Mouse (Mus musculus): ENCODE measurements around the gene Pknox2. TPM values are rescaled to one million over a fixed set of nuclear protein-coding genes. Genes with fewer than 3 reads are reported as not detected.
A peak's percentile ranks its signal among the peaks of the same experiment; 100 is the strongest.

Pknox2 gene
- polyA plus RNA-seq, 1 experiment from 2014 or later: 34.3 TPM

DNA sequence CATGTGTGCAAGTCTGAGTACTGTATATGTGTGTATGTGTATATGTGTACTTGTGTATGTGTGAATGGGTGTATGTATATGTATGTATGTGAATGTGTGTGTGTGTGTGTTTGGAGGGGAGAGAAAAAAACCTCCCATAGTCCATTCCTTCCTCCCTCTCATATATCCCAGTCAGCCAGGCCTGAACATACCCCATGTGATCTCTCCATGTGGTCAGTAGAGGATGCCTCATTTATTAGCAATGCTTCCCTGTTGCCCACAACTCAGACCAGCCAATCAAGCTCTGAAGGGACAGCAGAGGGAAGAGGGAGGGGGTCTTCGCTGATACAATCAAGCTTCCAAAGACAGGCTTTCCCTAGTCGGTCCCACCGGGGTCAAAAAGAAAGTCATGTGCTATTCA lies 47.6 kb downstream of the Pknox2 start:
- H3K4me2 ChIP-seq (ENCODE audit: low read length): no peak overlapping the region
- H3K36me3 ChIP-seq (ENCODE audit: control insufficient read depth, insufficient read depth, low read length): no peaks in the 10 kb centered on the region
- no peaks in the 10 kb centered on the region for H3K9me3 ChIP-seq (replicated peaks; ENCODE audit: control insufficient read depth, low read length, poor library complexity, severe bottlenecking)
- H3K27ac ChIP-seq (ENCODE audit: low read length): no peak overlapping the region
- ATAC-seq: no peak
- H3K9ac ChIP-seq (ENCODE audit: low read depth, low read length): no peak overlapping the region
- H3K27me3 ChIP-seq (ENCODE audit: control insufficient read depth, insufficient read depth, low read depth, low read length): no peaks in the 10 kb centered on the region
- H3K4me1 ChIP-seq (ENCODE audit: control insufficient read depth, insufficient read depth, low read length): peaks cover 11% of the 10 kb centered on the region
- 33% methylated on average over 3 of the region's 3 CpGs for WGBS
- no peak overlapping the region for H3K4me3 ChIP-seq (ENCODE audit: low read depth, low read length)

DNA sequence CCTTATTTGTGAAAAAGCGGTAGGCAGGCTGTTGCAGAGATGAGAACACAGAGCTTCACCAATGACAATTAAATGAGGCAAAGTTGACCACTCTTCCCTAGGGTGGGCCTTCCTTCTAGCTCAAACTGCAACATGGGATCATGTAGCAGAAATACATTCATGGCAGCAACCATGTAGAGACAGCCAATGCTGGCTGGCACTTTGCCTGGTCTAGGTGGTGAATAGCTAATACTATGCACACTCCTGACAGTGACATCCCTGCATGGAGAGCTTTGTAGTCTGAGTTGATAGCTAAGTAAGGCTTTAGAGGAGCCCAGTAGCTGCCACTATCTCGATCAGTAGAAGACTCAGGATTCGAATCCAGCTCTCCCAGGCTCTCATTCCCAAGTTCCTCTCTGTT lies 48.6 kb downstream of the Pknox2 start:
- WGBS: 95% methylated on average over 3 of the region's 3 CpGs
- no peak for ATAC-seq
- H3K9ac ChIP-seq (ENCODE audit: low read depth, low read length): no peak overlapping the region

DNA sequence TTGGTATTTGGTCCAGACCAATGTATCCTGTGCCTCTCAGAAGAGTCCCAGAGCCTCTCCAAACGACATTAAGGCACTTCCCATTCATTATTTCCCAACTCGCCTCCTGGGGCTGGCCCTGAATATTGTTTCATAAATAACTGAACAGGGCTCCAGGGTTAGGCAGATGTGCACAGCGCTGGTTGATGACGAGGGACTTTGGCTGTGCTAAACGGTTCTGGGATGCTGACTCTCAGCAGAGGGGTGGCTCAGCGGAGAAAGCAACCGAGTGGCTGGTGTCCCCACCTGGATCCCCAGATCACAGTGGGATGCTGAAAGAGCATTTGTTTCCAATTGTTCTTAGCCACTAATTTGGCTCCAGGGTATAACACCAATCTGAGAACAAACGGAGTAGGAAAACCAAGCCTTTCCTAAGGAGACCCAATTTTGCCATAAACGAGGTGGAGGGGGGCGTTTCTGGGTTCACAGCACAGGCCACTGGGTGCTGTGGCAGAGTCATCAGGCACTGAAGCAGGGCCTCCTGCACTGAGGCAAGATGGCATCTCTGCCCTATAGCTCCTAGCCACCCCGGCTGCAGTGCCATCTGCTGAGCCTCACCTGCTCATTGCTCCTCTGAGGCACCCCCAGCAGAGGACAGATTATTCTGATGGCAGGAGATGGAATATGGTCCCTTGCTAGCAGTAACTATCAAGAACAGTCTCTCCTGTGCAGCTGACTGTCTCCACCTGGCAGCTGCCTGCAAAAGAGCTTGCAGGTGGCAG lies 52.8 kb downstream of the Pknox2 start:
- peaks cover 10% of the 10 kb centered on the region for H3K4me1 ChIP-seq (ENCODE audit: control insufficient read depth, insufficient read depth, low read length)
- H3K4me2 ChIP-seq (ENCODE audit: low read length): no peak overlapping the region
- no peaks in the 10 kb centered on the region for H3K9me3 ChIP-seq (replicated peaks; ENCODE audit: control insufficient read depth, low read length, poor library complexity, severe bottlenecking)
- no peak for ATAC-seq
- no peak overlapping the region for H3K4me3 ChIP-seq (ENCODE audit: low read depth, low read length)
- no peak overlapping the region for H3K27ac ChIP-seq (ENCODE audit: low read length)
- WGBS: 33% methylated on average over 11 of the region's 11 CpGs
- no peaks in the 10 kb centered on the region for H3K36me3 ChIP-seq (ENCODE audit: control insufficient read depth, insufficient read depth, low read length)
- H3K9ac ChIP-seq (ENCODE audit: low read depth, low read length): peak overlapping the region; percentile 31; the same call in 1 of the 2 replicates
- no peaks in the 10 kb centered on the region for H3K27me3 ChIP-seq (ENCODE audit: control insufficient read depth, insufficient read depth, low read depth, low read length)

More for the DNA sequence above, 48.6 kb downstream of the Pknox2 start:
- no peak overlapping the region for H3K4me3 ChIP-seq (ENCODE audit: low read depth, low read length)
- no peak overlapping the region for H3K27ac ChIP-seq (ENCODE audit: low read length)
- H3K9me3 ChIP-seq (replicated peaks; ENCODE audit: control insufficient read depth, low read length, poor library complexity, severe bottlenecking): no peaks in the 10 kb centered on the region
- peaks cover 10% of the 10 kb centered on the region for H3K4me1 ChIP-seq (ENCODE audit: control insufficient read depth, insufficient read depth, low read length)
- no peaks in the 10 kb centered on the region for H3K36me3 ChIP-seq (ENCODE audit: control insufficient read depth, insufficient read depth, low read length)
- no peaks in the 10 kb centered on the region for H3K27me3 ChIP-seq (ENCODE audit: control insufficient read depth, insufficient read depth, low read depth, low read length)
- H3K4me2 ChIP-seq (ENCODE audit: low read length): no peak overlapping the region

DNA sequence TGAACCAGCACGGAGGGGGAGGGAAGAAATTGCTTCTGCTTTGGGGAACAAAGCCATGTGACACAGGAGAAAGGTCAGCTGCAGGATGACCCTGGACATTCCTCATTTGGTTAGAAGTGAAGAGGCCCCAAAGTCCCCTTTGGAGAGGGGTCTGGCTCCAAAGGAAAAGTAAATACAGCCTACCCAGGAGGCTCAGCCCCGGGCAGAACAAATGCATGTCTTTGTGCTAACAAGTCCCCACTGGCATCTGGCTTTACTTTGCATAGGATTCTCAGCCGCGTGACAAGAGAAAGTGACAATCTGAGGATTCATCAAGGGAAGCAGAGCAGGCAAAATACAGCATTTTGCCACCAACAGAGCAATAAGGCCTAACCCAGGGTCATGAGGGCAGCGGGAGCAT lies 54.1 kb downstream of the Pknox2 start:
- Histone ChIP-seq H3K27ac (ENCODE audit: low read length) (no peak overlapping the region), H3K4me1 (ENCODE audit: control insufficient read depth, insufficient read depth, low read length) (peaks cover 10% of the 10 kb centered on the region), H3K9ac (ENCODE audit: low read depth, low read length) (no peak overlapping the region), H3K9me3 (replicated peaks; ENCODE audit: control insufficient read depth, low read length, poor library complexity, severe bottlenecking) (no peaks in the 10 kb centered on the region), H3K4me2 (ENCODE audit: low read length) (no peak overlapping the region), H3K36me3 (ENCODE audit: control insufficient read depth, insufficient read depth, low read length) (no peaks in the 10 kb centered on the region), H3K27me3 (ENCODE audit: control insufficient read depth, insufficient read depth, low read depth, low read length) (no peaks in the 10 kb centered on the region), H3K4me3 (ENCODE audit: low read depth, low read length) (no peak overlapping the region)
- WGBS: 6% methylated on average over 5 of the region's 5 CpGs
- no peak for ATAC-seq

DNA sequence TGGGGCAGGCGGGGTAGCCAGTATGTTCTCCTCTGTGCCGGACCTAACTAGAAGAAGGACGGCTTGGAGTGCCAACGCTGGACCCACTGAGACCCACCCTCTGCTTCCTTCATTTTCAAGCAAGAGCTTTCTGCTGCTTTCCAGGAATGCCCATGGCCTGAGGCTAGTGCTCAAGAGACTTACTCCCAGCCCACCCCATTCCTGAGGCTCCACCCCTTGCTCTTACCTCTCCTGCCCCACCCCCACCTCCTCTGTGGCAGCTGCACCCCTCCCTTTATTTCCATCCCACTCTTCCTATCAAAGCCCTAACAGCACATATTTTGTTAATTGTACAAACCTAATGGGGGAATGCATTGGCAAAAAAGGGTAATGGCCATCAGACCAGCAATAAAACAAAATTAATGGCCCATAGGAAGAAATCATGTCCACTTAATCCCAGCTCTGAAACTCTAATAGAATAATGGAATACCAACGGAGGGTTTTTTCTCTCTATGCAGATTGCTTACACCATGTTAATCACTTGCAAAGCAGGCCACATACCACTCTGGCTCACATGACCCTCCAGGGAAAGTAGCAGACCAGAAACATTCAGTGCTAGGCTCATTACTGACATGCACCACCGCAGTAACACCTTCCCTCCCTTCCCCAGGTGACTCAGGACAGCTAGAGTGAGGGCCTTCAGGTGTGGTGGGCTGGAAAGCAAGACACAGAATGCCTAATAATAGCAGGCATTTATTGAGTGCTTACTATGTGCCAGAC lies 57.1 kb downstream of the Pknox2 start:
- Histone ChIP-seq H3K4me2 (ENCODE audit: low read length) (no peak overlapping the region), H3K4me3 (ENCODE audit: low read depth, low read length) (no peak overlapping the region), H3K9me3 (replicated peaks; ENCODE audit: control insufficient read depth, low read length, poor library complexity, severe bottlenecking) (no peaks in the 10 kb centered on the region), H3K27me3 (ENCODE audit: control insufficient read depth, insufficient read depth, low read depth, low read length) (no peaks in the 10 kb centered on the region), H3K36me3 (ENCODE audit: control insufficient read depth, insufficient read depth, low read length) (no peaks in the 10 kb centered on the region), H3K9ac (ENCODE audit: low read depth, low read length) (no peak overlapping the region), H3K4me1 (ENCODE audit: control insufficient read depth, insufficient read depth, low read length) (peaks cover 10% of the 10 kb centered on the region), H3K27ac (ENCODE audit: low read length) (no peak overlapping the region)
- no peak for ATAC-seq
- WGBS: 32% methylated on average over 6 of the region's 6 CpGs

DNA sequence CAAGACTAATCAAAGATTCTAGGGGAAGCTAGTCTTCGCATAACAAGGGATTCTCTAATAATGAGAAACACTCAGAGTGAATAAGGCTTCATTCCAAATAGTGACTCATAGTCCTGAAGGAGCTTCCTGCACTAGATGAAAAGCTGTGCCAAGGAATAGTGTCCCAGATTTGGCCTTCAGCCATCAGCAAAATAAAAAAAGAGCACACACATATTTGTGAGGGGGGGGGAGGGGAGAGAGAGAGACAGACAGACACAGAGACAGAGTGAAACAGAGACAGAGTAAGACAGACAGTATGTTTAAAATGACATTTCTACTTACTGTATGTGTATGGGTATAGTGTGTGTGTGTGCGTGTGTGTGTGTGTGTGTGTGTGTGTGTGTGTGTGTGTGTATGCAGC lies 61.8 kb downstream of the Pknox2 start:
- Histone ChIP-seq H3K9ac (ENCODE audit: low read depth, low read length) (no peak overlapping the region), H3K4me3 (ENCODE audit: low read depth, low read length) (no peak overlapping the region), H3K27ac (ENCODE audit: low read length) (no peak overlapping the region), H3K4me1 (ENCODE audit: control insufficient read depth, insufficient read depth, low read length) (no peaks in the 10 kb centered on the region), H3K36me3 (ENCODE audit: control insufficient read depth, insufficient read depth, low read length) (no peaks in the 10 kb centered on the region), H3K9me3 (replicated peaks; ENCODE audit: control insufficient read depth, low read length, poor library complexity, severe bottlenecking) (no peaks in the 10 kb centered on the region), H3K27me3 (ENCODE audit: control insufficient read depth, insufficient read depth, low read depth, low read length) (no peaks in the 10 kb centered on the region), H3K4me2 (ENCODE audit: low read length) (no peak overlapping the region)
- WGBS: 69% methylated on average over 2 of the region's 2 CpGs
- no peak for ATAC-seq

DNA sequence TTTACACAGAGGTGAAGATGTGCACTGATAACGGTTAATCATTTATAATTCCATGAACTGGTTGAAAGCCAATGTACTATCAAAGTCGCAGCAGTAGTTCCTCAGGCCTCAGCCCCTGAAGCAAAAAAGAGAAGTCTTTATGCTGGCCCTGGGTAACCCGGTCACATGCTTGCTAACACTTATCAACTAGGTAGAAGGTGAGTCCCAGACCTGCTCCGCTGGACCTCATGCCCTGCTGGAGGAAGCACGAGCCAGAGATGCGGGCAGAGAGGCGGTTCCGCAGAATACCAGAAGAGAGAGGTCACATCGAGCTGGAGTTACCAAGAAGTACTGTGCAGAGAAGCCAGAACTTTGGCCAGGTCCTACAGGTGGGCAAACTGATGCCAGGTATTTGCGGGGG lies 65.0 kb downstream of the Pknox2 start:
- no peak overlapping the region for H3K4me2 ChIP-seq (ENCODE audit: low read length)
- H3K4me3 ChIP-seq (ENCODE audit: low read depth, low read length): no peak overlapping the region
- WGBS: 93% methylated on average over 10 of the region's 10 CpGs
- no peak overlapping the region for H3K27ac ChIP-seq (ENCODE audit: low read length)
- no peaks in the 10 kb centered on the region for H3K36me3 ChIP-seq (ENCODE audit: control insufficient read depth, insufficient read depth, low read length)
- H3K9me3 ChIP-seq (replicated peaks; ENCODE audit: control insufficient read depth, low read length, poor library complexity, severe bottlenecking): no peaks in the 10 kb centered on the region
- H3K27me3 ChIP-seq (ENCODE audit: control insufficient read depth, insufficient read depth, low read depth, low read length): no peaks in the 10 kb centered on the region
- H3K4me1 ChIP-seq (ENCODE audit: control insufficient read depth, insufficient read depth, low read length): 0 out of 2 replicates have a peak, but pooled peaks cover 4% of the 10 kb centered on the region
- H3K9ac ChIP-seq (ENCODE audit: low read depth, low read length): no peak overlapping the region
- ATAC-seq: no peak

DNA sequence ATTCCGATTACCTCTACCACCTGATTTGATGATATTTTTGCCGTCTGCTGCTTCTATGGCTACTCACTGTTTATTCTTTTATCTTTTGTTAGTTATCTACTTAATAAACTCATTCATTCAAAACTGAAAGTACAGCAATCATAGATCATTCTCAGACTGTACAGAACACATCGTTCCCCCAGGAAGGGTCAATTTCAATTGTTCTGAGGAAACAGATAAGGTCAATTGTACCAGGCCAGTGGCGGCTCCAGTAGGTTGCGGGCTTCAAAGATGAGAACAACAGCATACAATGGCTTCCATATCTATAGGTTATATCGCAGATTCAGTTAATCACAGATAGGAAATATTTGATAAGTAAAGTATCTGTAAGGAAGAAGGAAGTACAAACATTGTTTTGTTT lies 66.9 kb downstream of the Pknox2 start:
- H3K4me2 ChIP-seq (ENCODE audit: low read length): no peak overlapping the region
- H3K36me3 ChIP-seq (ENCODE audit: control insufficient read depth, insufficient read depth, low read length): no peaks in the 10 kb centered on the region
- H3K4me1 ChIP-seq (ENCODE audit: control insufficient read depth, insufficient read depth, low read length): peaks cover 18% of the 10 kb centered on the region
- ATAC-seq: no peak
- H3K27ac ChIP-seq (ENCODE audit: low read length): no peak overlapping the region
- no peaks in the 10 kb centered on the region for H3K27me3 ChIP-seq (ENCODE audit: control insufficient read depth, insufficient read depth, low read depth, low read length)
- no peak overlapping the region for H3K4me3 ChIP-seq (ENCODE audit: low read depth, low read length)
- H3K9me3 ChIP-seq (replicated peaks; ENCODE audit: control insufficient read depth, low read length, poor library complexity, severe bottlenecking): no peaks in the 10 kb centered on the region
- H3K9ac ChIP-seq (ENCODE audit: low read depth, low read length): no peak overlapping the region
- 91% methylated on average over 6 of the region's 6 CpGs for WGBS

DNA sequence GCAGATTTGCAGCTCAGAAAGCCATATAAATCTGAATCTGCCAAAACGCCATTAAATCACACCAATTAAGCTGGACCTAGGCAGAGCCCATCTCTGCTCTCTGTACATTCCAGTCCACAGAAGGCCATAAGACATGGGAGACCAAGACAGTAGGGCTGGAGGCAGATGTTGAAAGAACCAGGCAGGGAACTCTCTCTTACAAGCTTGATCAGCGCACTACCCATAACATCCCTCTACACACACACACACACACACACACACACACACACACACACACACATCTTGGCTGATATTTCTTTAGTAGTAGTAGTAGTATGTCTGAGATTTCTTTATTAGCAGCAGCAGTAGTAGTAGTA lies 70.2 kb downstream of the Pknox2 start:
- H3K4me2 ChIP-seq (ENCODE audit: low read length): no peak overlapping the region
- no peaks in the 10 kb centered on the region for H3K27me3 ChIP-seq (ENCODE audit: control insufficient read depth, insufficient read depth, low read depth, low read length)
- no peak overlapping the region for H3K4me3 ChIP-seq (ENCODE audit: low read depth, low read length)
- 47% methylated on average over 2 of the region's 2 CpGs for WGBS
- peaks cover 18% of the 10 kb centered on the region for H3K4me1 ChIP-seq (ENCODE audit: control insufficient read depth, insufficient read depth, low read length)
- 0 out of 2 replicates have a peak, but pooled peaks have one; percentile 33 for ATAC-seq
- 0 out of 2 replicates have a peak overlapping the region, but pooled peaks have one; percentile 50 for H3K9ac ChIP-seq (ENCODE audit: low read depth, low read length)
- H3K9me3 ChIP-seq (replicated peaks; ENCODE audit: control insufficient read depth, low read length, poor library complexity, severe bottlenecking): no peaks in the 10 kb centered on the region
- no peaks in the 10 kb centered on the region for H3K36me3 ChIP-seq (ENCODE audit: control insufficient read depth, insufficient read depth, low read length)
- H3K27ac ChIP-seq (ENCODE audit: low read length): peak overlapping the region; percentile 70

Measured in midbrain, embryonic 16.5 days (tissue).